Mouse (Mus musculus): ENCODE measurements around the gene Smg9.

The Smg9 gene

GRCm38 (mm10) chr7:24450585-24451017, 51.2 kb downstream of the Smg9 start:
- DNase-seq: peak; percentile 36

- peak; percentile 33 for DNase-seq
Observed at GRCm38 (mm10) chr7:24451855-24452311, 52.5 kb downstream of the Smg9 start, which contains the start of gene Irgc1. Gene Irgc1, minus strand, starts transcription at chr7:24452297.

GRCm38 (mm10) chr7:24454199-24454598, 54.8 kb downstream of the Smg9 start:
- DNase-seq: no peak

DNA sequence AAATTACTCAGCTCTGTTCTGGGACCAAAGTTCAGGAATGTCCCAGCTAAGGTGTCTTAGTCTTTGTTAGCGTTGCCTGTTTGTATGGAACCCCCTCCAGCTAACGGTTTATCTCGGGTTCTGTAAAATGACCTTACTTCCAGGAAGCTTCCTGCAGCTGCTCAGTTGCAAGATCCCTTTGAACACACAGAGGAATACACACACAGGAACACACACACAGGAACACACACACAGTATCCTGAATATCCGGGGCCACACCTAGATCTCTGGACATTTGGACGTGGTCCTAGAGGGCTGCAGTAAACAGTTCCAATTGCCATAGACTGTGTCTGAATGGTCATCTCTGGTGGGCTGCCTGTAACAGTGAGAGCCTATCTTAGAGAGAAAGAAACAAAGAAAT, 56.3 kb downstream of the Smg9 start:
- DNase-seq: no peak

GRCm38 (mm10) chr7:24457726-24458370, 58.4 kb downstream of the Smg9 start:
- DNase-seq: peak; percentile 75

GRCm38 (mm10) chr7:24459440-24459839, 60.0 kb downstream of the Smg9 start:
- DNase-seq: no peak

DNA sequence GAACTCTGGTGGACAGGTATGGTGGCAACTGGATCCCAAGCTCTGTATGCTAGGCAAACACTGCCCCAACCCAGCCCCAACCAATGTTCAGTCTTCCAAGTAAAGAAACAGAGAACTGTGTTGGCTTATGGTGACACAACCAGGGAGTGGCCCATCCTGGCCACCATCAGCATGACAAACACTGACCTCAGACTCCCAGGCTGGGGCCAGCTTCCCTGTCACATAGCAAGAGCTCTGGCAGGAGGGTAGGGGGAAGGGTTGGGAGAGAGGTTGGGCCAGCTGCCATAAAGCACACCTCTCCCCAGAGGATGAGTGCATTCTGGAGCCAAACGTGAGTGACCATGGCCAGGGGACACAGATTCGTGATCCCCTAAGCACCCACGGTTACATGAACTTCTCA, 60.4 kb downstream of the Smg9 start:
- DNase-seq: no peak

GRCm38 (mm10) chr7:24461376-24462051, 62.1 kb downstream of the Smg9 start:
- DNase-seq: no peak

DNA sequence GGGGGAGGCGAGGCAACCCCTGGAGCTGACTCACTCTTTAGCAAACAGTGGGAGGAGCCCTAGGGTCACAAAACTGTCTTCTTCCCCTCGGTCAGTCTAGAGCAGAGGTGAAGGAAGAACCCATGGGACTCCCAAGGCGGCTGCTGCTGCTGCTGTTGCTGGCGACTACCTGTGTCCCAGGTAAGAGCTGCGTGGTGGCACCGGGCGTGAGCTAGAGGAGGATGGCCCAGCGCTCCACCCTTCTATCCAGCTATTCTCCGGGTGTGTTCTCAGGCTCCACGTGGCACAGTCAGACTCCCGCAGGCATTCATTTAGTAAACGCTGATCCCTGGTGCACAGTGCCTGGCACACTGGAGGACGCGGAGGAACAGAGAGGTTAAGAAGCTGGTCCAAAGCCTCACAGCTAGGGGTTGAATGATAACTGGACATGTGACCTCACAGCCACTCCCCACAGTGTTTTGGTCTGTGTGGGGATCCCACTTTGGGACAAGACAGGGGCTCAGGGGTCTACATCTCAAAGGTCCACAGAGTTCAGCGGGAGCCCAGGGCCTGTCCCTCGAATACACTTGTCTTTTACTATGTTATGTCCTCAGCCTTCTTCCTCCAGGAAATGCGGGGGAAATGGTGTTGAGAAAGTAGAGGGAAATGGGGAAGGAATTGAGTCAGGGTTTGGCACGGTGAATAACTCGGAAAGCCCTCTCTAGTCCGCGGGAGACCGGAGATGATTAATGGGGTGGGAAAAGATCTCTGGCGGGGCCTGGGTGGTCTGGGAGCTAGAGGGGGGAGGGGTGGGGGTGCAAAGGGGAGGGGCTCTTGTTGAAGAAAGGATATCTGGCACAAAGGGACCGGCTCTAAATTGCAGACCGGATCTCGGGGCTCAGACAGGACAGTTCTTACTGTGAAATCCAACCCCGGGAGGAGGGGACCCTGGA, 63.2 kb downstream of the Smg9 start, which contains the start of gene Plaur:
Plaur (plus strand) TSS at position 97 of the 932 bp plus-strand sequence.
- no peak for DNase-seq

GRCm38 (mm10) chr7:24466835-24467234, 67.4 kb downstream of the Smg9 start:
- no peak for DNase-seq

DNA sequence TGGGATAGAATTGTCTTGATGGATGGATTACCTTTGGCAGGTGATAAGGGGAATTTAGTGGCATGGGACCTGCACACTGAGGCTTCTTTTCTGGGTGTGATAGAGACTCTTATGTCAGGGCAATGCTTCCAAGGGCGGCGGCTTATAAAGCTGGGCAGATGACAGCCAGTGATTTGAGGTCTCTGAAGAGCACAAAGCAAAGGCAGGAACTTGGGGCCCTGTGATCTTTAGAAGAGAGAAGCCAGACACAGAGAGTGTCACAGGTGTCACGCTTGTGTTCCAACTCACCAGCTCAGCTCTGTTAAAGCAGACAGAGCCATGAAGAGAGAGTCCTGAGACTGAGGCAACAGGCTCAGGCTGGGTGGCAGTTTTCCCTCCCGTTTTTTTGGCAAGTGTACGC, 68.5 kb downstream of the Smg9 start:
- peak; percentile 43 for DNase-seq

DNA sequence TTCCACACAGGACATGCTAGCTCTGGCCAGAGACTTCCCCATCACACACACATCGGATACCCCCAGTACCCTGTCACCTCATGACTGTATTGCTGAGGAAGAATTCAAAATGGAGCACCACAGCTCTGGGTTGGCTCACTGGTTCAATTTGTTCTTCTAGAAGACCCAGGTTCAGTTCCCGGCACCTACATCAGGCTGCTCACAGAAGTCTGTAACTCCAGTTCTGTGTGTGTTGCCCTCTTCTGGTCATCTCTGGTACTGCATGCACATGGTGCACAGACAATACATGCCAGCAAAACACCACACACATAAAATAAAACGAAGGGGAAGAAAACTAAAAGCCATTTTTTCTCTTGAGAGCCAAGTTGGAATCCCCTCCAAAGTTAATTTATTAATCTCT, 69.7 kb downstream of the Smg9 start:
- peak; percentile 37 for DNase-seq

DNA sequence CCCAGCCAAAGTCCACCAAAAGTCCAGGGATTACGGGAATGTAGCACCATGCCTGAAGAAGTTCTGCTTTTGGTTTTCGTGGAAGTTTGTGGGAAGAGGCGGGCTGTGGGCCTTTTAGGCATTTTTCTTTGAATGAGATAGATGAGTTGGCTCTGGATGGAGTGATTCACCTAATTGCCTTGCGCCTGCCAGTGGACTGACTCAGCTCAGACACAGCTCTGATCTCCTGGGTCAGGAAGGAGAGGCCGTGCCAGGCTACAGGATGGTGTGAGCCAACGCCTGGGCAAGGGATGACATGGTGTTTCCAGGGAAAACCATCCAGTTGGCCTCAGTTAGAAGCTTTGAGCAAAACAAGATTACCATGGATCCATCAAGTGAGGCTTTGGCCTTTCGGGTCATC, 70.9 kb downstream of the Smg9 start:
- no peak for DNase-seq
